In genomic region chrX:127093961-127094360, GRCm38 (mm10) we compare ENCODE assay signal across 19 mouse cellular contexts. TPM values are rescaled to one million over a fixed set of nuclear protein-coding genes. Genes with fewer than 3 reads are reported as not detected.
"Had no signal": no experiment of that assay in that cellular context is flagged by ENCODE, and none has a peak within 500 bp of the region (broad histone marks: within the 10 kb centered on the region; RNA-seq: fewer than 3 reads in every experiment).

No protein-coding gene starts in this region.

- DNase-seq: lung, adult 18-20 months; lung, postnatal 14 days; lung, postnatal 36 days; right cerebral cortex, postnatal 14 days; thymus, adult 2 months; thymus, postnatal 25 days; thymus, postnatal 4 days had no signal

- H3K36me3 ChIP-seq: lung, embryonic 15.5 days; midbrain, embryonic 13.5 days; midbrain, embryonic 15.5 days; neural tube, embryonic 12.5 days; stomach, embryonic 15.5 days had no signal

- H3K4me1 ChIP-seq: lung, embryonic 15.5 days; megakaryocyte, embryonic 14.5 days; midbrain, embryonic 13.5 days; midbrain, embryonic 15.5 days; neural tube, embryonic 12.5 days; stomach, embryonic 15.5 days had no signal

- H3K27ac ChIP-seq: lung, embryonic 15.5 days; macrophage; midbrain, embryonic 13.5 days; midbrain, embryonic 15.5 days; neural tube, embryonic 12.5 days; stomach, embryonic 15.5 days; stomach, postnatal 0 days had no signal

- H3K9ac ChIP-seq: lung, embryonic 15.5 days; midbrain, embryonic 13.5 days; midbrain, embryonic 15.5 days; neural tube, embryonic 12.5 days; stomach, embryonic 15.5 days had no signal

- H3K4me3 ChIP-seq: lung, embryonic 15.5 days; megakaryocyte, embryonic 14.5 days; midbrain, embryonic 13.5 days; midbrain, embryonic 15.5 days; neural tube, embryonic 12.5 days; stomach, embryonic 15.5 days had no signal

- H3K9me3 ChIP-seq: lung, embryonic 15.5 days; midbrain, embryonic 13.5 days; midbrain, embryonic 15.5 days; neural tube, embryonic 12.5 days; stomach, embryonic 15.5 days had no signal

RNA-seq across cellular contexts. Expression of gene Gm382, which starts 54.2 kb away (rescaled TPM):
- total RNA-seq: megakaryocyte progenitor cell, adult 5-6 weeks; midbrain, postnatal 0 days; monocyte, adult 5-6 weeks; neutrophil, adult 5-6 weeks had no signal
